Mouse (Mus musculus) G1E (cell line): ENCODE results near the gene Tm6sf2. TPM values are rescaled to one million over a fixed set of nuclear protein-coding genes. Genes with fewer than 3 reads are reported as not detected.

Source experiments
- ATAC-seq: 2 replicates; pipeline ENCODE4 v1.8.0; 2016; ENCODE audit warnings: mild to moderate bottlenecking; ENCODE audit not compliant: insufficient number of reproducible peaks, poor library complexity, low FRiP score, severe bottlenecking; ENCODE audit errors: extremely low read depth
- DNase-seq: peaks from one replicate; pipeline ENCODE4 v3.0.0; 2012; ENCODE audit warnings: low spot score
- H3K27me3 ChIP-seq: 2 replicates; pipeline ENCODE4 v1.6.1; 2012; ENCODE audit warnings: mild to moderate bottlenecking, low read length, inconsistent platforms; ENCODE audit not compliant: insufficient read depth
- H3K36me3 ChIP-seq: replicated peaks from 2 replicates; pipeline ENCODE3; 2012; ENCODE audit warnings: mild to moderate bottlenecking, inconsistent platforms
- H3K4me1 ChIP-seq: 2 replicates; pipeline ENCODE4 v1.6.1; 2012; ENCODE audit warnings: low read depth, low read length, inconsistent platforms, mixed read lengths; ENCODE audit not compliant: insufficient read depth
- H3K4me3 ChIP-seq: 2 replicates; pipeline ENCODE4 v1.5.1; 2012; ENCODE audit warnings: low read depth, mild to moderate bottlenecking, inconsistent platforms, low read length, moderate library complexity, mixed read lengths
- H3K9me3 ChIP-seq: replicated peaks from 2 replicates; pipeline ENCODE4 v1.6.1; 2012; ENCODE audit warnings: inconsistent platforms
- CTCF ChIP-seq: IDR thresholded peaks from 2 replicates; pipeline ENCODE4 v1.5.1; 2012; ENCODE audit warnings: low read depth, low read length, inconsistent platforms, mixed read lengths
- GATA1 ChIP-seq: IDR thresholded peaks from 2 replicates; pipeline ENCODE4 v1.6.1; 2012; ENCODE audit warnings: borderline replicate concordance, low read length, inconsistent platforms, mixed read lengths
- GATA2 ChIP-seq: IDR thresholded peaks from 2 replicates; pipeline ENCODE4 v1.6.1; 2012; ENCODE audit warnings: low read depth, low read length, inconsistent platforms, borderline replicate concordance
- POLR2AphosphoS5 ChIP-seq: IDR thresholded peaks from 2 replicates; pipeline ENCODE4 v1.6.1; 2012; ENCODE audit warnings: low read depth, low read length, inconsistent platforms; ENCODE audit not compliant: insufficient replicate concordance
- TAL1 ChIP-seq: conservative IDR thresholded peaks from 2 replicates; pipeline ENCODE4 v1.6.1; 2012; ENCODE audit warnings: low read depth, low read length, inconsistent platforms, mixed read lengths
- polyA plus RNA-seq: library from polyadenylated mRNA; stranded (reverse); fragments of >175 nt; gene quantifications from 2 replicates; pipeline ENCODE4 v1.2.3, GENCODE M21; 2012
- total RNA-seq, 2 experiments: library from RNA; stranded (forward) in 1 of 2; stranded (reverse) in 1 of 2; fragments of 200-1000 nt in 1 of 2; fragments of >200 nt in 1 of 2; fragmentation: Nextera tagmentation in 1 of 2; gene quantifications; 2 replicates each; pipeline ENCODE4 v1.2.3; 2014 to 2017

The Tm6sf2 gene
- not detected in 2 replicates for total RNA-seq (2014; fragmentation: Nextera tagmentation)
- 0.38 and 1.1 TPM in 2 replicates for total RNA-seq (2017)
- 0.07 and 0.23 TPM in 2 replicates for polyA plus RNA-seq

DNA sequence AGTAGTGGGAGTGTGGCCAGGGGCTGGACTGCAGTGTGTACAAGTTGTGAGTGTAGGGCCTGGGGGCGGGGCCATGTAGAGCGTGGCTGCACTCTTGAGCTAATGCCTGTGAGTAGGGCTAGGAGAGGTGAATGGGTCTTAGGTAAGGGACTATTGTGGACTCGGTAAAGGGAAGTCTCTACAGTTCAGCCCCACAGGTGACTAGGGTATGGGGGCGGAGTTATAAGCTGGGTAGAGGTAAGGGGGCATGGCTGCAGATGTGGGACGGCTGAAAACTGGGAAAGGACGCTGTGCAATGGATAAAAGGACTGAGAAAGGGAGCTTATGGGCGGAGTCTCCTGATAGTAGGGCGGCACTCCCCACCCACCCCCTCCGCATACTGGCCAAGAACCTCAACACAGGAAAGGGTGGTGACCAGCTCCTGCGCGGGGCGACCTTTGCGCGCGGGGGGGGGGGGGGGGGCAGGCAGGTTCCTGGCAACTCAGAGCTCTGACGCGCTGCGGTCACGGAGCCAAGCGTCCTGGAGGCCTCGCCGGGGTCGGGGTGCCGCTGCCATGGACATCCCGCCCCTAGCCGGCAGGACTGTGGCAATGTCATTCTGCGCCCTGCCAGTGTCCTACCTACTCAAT lies at the start of gene Tm6sf2:
Tm6sf2 (plus strand) TSS at position 484 of the 629 bp plus-strand sequence.
- TF ChIP-seq POLR2AphosphoS5 = no peak
- TF ChIP-seq CTCF = no peak
- no peak for TF ChIP-seq GATA2
- no peak for TF ChIP-seq TAL1
- no peak for TF ChIP-seq GATA1
- peaks cover 4% of the 10 kb centered on the region; the same call in 1 of the 2 replicates for H3K27me3 ChIP-seq
- H3K36me3 ChIP-seq = peaks cover 54% of the 10 kb centered on the region
- no peak for ATAC-seq
- H3K4me1 ChIP-seq = peaks cover 13% of the 10 kb centered on the region
- DNase-seq = no peak
- no peak within 1 kb of the TSS for H3K4me3 ChIP-seq
- H3K9me3 ChIP-seq = no peaks in the 10 kb centered on the region

DNA sequence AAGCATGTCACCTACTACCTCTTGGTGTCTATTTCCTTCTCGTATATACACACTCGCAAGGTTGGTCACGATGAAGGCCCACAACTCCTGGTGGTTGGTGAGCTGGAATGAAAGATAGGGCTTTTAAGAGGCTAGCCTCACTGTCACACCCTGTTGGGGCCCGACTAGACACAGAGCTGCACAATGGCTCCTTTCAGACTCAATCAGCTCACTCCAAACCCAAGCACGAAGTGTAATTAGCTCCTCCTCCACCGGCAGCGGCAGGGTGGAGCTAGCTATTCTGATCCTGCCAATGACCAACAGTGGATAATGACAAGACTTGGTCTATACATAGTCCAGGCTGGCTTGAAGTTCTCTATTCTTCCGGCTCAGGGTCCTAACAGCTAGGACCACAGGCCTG lies 49.1 kb upstream of the Tm6sf2 start:
- peaks cover 100% of the 10 kb centered on the region for H3K36me3 ChIP-seq
- no peaks in the 10 kb centered on the region for H3K9me3 ChIP-seq
- ATAC-seq = no peak
- TF ChIP-seq TAL1 (no peak), POLR2AphosphoS5 (no peak), CTCF (no peak)
- DNase-seq = no peak
- no peaks in the 10 kb centered on the region for H3K27me3 ChIP-seq
- no peaks in the 10 kb centered on the region for H3K4me1 ChIP-seq
- no peak overlapping the region for H3K4me3 ChIP-seq

DNA sequence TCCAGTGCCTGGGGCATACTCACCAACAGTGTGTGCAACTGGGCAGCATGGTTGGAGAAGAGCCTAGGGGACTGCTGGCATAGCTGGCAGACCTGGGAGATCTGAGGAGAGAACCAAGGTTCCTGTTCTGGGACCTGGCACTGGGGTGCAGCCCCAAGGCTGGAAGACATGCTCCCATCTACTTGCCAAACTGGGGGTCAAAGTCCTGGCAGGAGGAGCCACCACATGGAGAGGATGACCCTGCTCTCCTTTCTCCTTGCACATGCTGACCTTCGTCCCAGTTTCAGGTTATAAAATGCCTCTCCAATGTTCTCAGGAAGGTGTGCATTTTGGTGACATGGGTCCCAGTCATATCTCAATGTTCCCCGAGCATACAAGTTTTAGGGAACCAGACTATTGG lies 46.6 kb upstream of the Tm6sf2 start:
- TF ChIP-seq GATA2 = no peak
- TF ChIP-seq TAL1 = no peak
- no peak for TF ChIP-seq GATA1
- no peak for TF ChIP-seq POLR2AphosphoS5
- TF ChIP-seq CTCF = no peak
- Histone ChIP-seq H3K4me3 (no peak overlapping the region), H3K4me1 (no peaks in the 10 kb centered on the region), H3K36me3 (peaks cover 100% of the 10 kb centered on the region), H3K9me3 (no peaks in the 10 kb centered on the region), H3K27me3 (no peaks in the 10 kb centered on the region)
- ATAC-seq (no peak), DNase-seq (no peak)

DNA sequence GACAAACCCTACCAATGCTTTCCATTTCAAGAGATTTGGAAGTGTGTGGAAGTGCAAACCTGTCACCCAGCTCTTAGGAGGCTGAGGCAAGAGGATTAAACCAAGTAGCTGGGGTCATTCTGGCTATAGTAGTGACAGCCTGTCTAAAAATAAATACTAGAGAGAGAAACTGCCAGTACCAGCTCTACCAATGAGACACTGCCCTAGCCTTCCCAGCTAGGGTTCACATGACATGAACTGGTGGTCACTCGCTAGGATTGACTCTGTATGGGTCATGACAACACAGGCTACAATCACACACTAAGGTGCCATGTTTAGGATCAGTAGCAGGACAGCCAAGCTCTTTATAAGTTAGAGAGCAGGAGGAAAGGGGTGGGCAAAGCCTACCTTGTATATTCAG lies 42.5 kb upstream of the Tm6sf2 start:
- peaks cover 92% of the 10 kb centered on the region for H3K36me3 ChIP-seq
- ATAC-seq = no peak
- TF ChIP-seq CTCF (no peak), POLR2AphosphoS5 (no peak), GATA2 (no peak), TAL1 (no peak)
- H3K27me3 ChIP-seq = no peaks in the 10 kb centered on the region
- H3K4me1 ChIP-seq = peaks cover 3% of the 10 kb centered on the region; the same call in 1 of the 2 replicates
- no peak for DNase-seq
- H3K4me3 ChIP-seq = no peak overlapping the region
- no peaks in the 10 kb centered on the region for H3K9me3 ChIP-seq

DNA sequence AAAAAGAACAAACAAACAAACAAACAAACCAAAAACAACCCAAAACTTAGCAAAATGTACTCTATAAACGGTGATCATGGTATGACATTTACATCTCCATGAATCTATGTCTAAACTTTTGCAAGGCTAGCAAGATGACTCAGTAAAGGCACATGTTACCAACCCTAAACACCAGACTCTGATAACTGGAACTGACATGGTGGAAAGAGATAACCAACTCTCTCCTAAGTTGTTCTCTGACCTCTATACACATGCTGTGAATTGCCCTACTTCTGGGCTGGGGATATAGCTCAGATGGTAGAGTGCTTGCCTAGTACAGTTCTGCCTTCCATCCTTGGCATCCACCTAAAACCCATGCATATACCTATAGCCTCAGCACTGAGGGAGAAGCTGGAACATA lies 34.7 kb upstream of the Tm6sf2 start:
- no peaks in the 10 kb centered on the region for H3K27me3 ChIP-seq
- peaks cover 26% of the 10 kb centered on the region for H3K4me1 ChIP-seq
- DNase-seq = no peak
- no peak for ATAC-seq
- no peaks in the 10 kb centered on the region for H3K9me3 ChIP-seq
- peaks cover 70% of the 10 kb centered on the region for H3K36me3 ChIP-seq
- TF ChIP-seq GATA1 = no peak
- no peak for TF ChIP-seq TAL1
- no peak for TF ChIP-seq GATA2
- TF ChIP-seq POLR2AphosphoS5 = no peak
- no peak for TF ChIP-seq CTCF
- no peak overlapping the region for H3K4me3 ChIP-seq

DNA sequence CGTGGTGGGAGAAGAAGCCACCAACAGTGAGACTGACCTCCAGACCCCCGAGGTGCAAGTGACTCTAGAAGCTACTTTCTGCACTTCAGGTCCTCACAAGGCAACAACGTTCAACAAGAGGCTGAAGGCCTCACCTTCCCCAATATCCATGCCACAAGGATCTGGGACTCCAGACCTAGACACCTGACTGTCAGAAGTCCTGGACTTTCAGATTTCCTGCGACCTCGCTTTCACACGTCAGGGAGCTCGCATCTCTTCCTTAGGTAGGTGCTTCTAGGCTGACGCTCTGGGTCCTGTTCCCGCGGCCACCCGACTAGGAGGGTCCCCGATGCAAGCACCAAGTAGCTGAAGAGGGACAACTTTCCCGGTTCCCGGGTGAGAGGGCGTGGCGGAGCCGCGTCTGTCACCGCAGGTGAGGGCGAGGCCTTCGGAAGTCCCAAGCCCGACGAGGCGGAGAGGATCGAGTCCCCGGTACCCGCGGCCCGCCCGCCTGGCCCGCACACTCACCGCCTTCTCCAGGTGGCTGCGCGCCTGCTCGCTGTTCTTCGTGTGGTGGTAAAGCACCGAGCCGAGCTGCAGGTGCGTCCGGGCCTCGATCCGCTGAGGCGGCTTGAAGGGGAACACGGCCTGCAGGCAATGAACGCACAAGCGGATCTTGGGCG lies 30.7 kb upstream of the Tm6sf2 start:
- TF ChIP-seq CTCF = no peak
- TF ChIP-seq POLR2AphosphoS5 = no peak
- no peak for TF ChIP-seq TAL1
- TF ChIP-seq GATA2 = no peak
- TF ChIP-seq GATA1 = no peak
- Histone ChIP-seq H3K9me3 (no peaks in the 10 kb centered on the region), H3K36me3 (peaks cover 50% of the 10 kb centered on the region), H3K4me3 (peak overlapping the region; percentile 91), H3K4me1 (peaks cover 42% of the 10 kb centered on the region), H3K27me3 (no peaks in the 10 kb centered on the region)
- DNase-seq = peak; percentile 39
- ATAC-seq = no peak

DNA sequence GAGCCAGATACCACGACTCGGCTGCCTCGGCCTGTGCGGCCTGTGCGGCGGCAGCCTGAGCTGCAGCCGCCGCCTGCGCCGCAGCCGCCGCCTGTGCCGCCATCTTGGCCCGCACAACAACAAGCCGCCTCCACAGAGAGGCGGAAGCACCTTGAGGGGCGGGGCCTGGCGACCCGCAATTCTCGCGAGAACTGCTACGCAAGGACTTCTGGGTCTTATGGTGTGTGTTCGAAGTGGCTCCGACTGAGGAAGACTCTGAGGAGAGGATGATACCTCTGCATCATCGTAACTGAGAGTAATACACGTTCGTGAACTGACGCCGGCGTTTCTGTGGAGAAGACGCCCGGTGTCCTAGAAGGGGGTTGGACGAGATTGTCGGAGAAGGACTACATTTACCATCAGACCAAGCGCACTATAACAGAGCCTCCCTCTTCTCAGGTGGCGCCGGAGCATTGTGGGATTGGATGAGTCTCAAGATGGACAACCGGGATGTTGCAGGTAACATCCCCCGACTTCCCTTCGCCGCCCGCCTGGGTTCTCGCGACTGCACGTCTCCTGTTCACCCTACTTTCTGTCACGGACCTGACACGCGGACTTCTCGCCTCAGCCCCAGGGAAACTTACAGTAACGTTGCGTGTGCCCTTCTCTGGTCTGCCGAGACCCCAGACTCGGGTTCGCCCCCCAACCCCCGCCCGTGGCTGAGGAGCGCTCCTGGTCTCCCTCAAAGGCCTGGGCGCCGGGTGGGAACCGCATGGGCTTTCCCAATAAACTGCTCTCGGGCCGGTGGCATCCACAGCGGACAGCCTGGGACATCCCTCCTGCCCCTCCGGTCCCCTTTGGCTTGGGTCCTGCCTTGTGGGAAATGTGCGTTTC lies 29.9 kb upstream of the Tm6sf2 start, which contains the start of the genes Mau2 and Sugp1:
Mau2 (minus strand) TSS at position 152 of the 873 bp plus-strand sequence.
Sugp1 (plus strand) TSS at position 231 of the 873 bp plus-strand sequence.
- DNase-seq (peak; percentile 93), ATAC-seq (peak; percentile 84)
- Histone ChIP-seq H3K36me3 (peaks cover 48% of the 10 kb centered on the region), H3K9me3 (no peaks in the 10 kb centered on the region), H3K4me3 (peak within 1 kb of the TSS; percentile 91), H3K4me1 (peaks cover 42% of the 10 kb centered on the region), H3K27me3 (no peaks in the 10 kb centered on the region)
- TF ChIP-seq GATA1 (no peak), TAL1 (no peak), GATA2 (no peak), POLR2AphosphoS5 (no peak), CTCF (no peak)
